Mouse (Mus musculus) E14TG2a.4 (cell line): ENCODE results near the gene Arhgap32.

ENCODE experiments used
- CTCF ChIP-seq: conservative IDR thresholded peaks from 2 replicates; pipeline ENCODE4 v1.5.1; 2014; ENCODE audit warnings: low read length
- NANOG ChIP-seq: IDR thresholded peaks from 2 replicates; pipeline ENCODE4 v1.6.1; 2014; ENCODE audit warnings: borderline replicate concordance, low read length, mixed read lengths
- POU5F1 ChIP-seq: IDR thresholded peaks from 2 replicates; pipeline ENCODE4 v1.6.1; 2014; ENCODE audit warnings: low read length, borderline replicate concordance

DNA sequence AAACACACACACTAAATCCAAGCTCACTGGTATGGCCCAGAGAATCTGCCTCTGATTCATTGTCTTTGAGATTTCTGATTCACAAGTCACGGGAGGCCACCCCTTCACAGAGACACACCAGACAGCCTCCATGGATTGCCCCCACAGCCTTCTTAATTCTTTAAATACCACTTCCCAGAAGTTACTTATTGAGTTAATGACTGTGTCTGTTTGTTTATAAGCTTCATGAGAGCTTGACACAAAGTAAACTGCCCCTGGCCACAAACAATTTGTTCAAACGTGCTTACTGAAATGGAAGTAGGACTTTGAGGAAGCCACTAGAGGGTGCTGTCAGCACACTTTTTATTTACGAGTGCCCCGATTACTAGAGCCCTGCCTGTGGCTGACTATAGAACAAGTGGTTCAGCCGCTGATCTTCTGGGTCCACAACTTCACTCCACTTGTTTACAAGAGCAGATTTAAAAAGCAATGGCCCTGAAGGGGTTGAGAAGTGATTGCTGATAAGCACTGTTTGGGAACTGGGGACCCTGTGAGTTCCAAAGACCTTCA lies 156.0 kb downstream of the Arhgap32 start:
- no peak for TF ChIP-seq NANOG
- peak; percentile 62 for TF ChIP-seq CTCF
- TF ChIP-seq POU5F1: no peak
